ENCODE assay signal across 9 mouse cellular contexts in genomic region chr5:124093120-124093794, GRCm38 (mm10). TPM values are rescaled to one million over a fixed set of nuclear protein-coding genes. Genes with fewer than 3 reads are reported as not detected.
DNase-seq lines count a peak whose midpoint lies in the region; ATAC-seq and TF ChIP-seq lines count a peak whose summit lies in the region.
"Had no signal": no experiment of that assay in that cellular context is flagged by ENCODE, and none has a peak within 500 bp of the region (broad histone marks: within the 10 kb centered on the region; RNA-seq: fewer than 3 reads in every experiment).

No protein-coding gene starts in this region.

- H3K9me3 ChIP-seq in liver, embryonic 14.5 days (ENCODE audit: control insufficient read depth, low read length): no peaks in the 10 kb centered on the region
- no peaks in the 10 kb centered on the region for H3K9me3 ChIP-seq in hindbrain, embryonic 11.5 days (ENCODE audit: control insufficient read depth, low read length)
- H3K9me3 ChIP-seq: embryonic facial prominence, embryonic 13.5 days had no signal

- peaks cover 28 to 30% of the 10 kb centered on the region in 2 experiments for H3K4me1 ChIP-seq in liver, embryonic 14.5 days (replicated peaks; ENCODE audit: control insufficient read depth in 2 of 2, insufficient read depth in 2 of 2, low read length in 1 of 2)
- H3K4me1 ChIP-seq in hindbrain, embryonic 11.5 days (replicated peaks; ENCODE audit: control insufficient read depth, insufficient read depth, low read length): peaks cover 5% of the 10 kb centered on the region

- no peaks in the 10 kb centered on the region; the same call in 1 of the 2 replicates for H3K36me3 ChIP-seq in liver, embryonic 14.5 days (replicated peaks; ENCODE audit: control insufficient read depth, insufficient read depth, low read depth)
- no peaks in the 10 kb centered on the region for H3K36me3 ChIP-seq in hindbrain, embryonic 11.5 days (ENCODE audit: control insufficient read depth, insufficient read depth, low read length)
- H3K36me3 ChIP-seq: embryonic facial prominence, embryonic 13.5 days had no signal

- H3K27me3 ChIP-seq in liver, embryonic 14.5 days (ENCODE audit: control insufficient read depth, insufficient read depth, low read length): no peaks in the 10 kb centered on the region
- H3K27me3 ChIP-seq in hindbrain, embryonic 11.5 days (ENCODE audit: control insufficient read depth, insufficient read depth, low read length): peaks cover 7% of the 10 kb centered on the region; the same call in 1 of the 2 replicates

- WGBS in liver, embryonic 14.5 days (ENCODE audit: insufficient replicate concordance): 83% methylated on average over 11 of the region's 11 CpGs
- 76% methylated on average over 11 of the region's 11 CpGs for WGBS in hindbrain, embryonic 11.5 days

- no peak for TF ChIP-seq EP300 in liver, embryonic 14.5 days (IDR thresholded peaks at IDR 0.05; ENCODE audit: low read depth)

- no peak overlapping the region for H3K9ac ChIP-seq in liver, embryonic 14.5 days (replicated peaks)
- H3K9ac ChIP-seq in hindbrain, embryonic 11.5 days (ENCODE audit: low read depth, low read length): no peak overlapping the region
- H3K9ac ChIP-seq: embryonic facial prominence, embryonic 13.5 days had no signal

- no peak for ATAC-seq in liver, embryonic 14.5 days (ENCODE audit: insufficient read depth)
- no peak for ATAC-seq in hindbrain, embryonic 11.5 days (ENCODE audit: low FRiP score)

- H3K4me2 ChIP-seq in liver, embryonic 14.5 days (ENCODE audit: low read depth): peak overlapping the region; percentile 86; the same call in 1 of the 2 replicates
- no peak overlapping the region for H3K4me2 ChIP-seq in hindbrain, embryonic 11.5 days (replicated peaks; ENCODE audit: low read depth, low read length)
- H3K4me2 ChIP-seq: embryonic facial prominence, embryonic 13.5 days had no signal

- TF ChIP-seq CTCF in liver, embryonic 14.5 days (IDR thresholded peaks at IDR 0.05; ENCODE audit: low read depth): no peak

- intact Hi-C loops in heart, postnatal 14 days (cut with DNase I): loop anchor here (10.0 kb wide), 1 partner anchor 268 kb away; no protein-coding TSS in a partner anchor

- peak; percentile 42 for DNase-seq in gastrocnemius, adult 18-20 months (ENCODE audit: low spot score)
- DNase-seq in gastrocnemius, postnatal 4 days (ENCODE audit: low spot score in 2 of 2): no peak
- DNase-seq in urinary bladder, postnatal 14 days (ENCODE audit: low spot score): peak; percentile 69
- DNase-seq in urinary bladder, postnatal 4 days (ENCODE audit: low spot score in 2 of 2): no peak
- DNase-seq in heart, postnatal 14 days: peak; percentile 63 to 79
- DNase-seq in liver, embryonic 14.5 days (ENCODE audit: low read depth in 3 of 3, low spot score in 3 of 3): no peak
- no peak for DNase-seq in natural killer cell, adult 2 months (ENCODE audit: low spot score in 2 of 2)
- DNase-seq in hindbrain, embryonic 11.5 days (ENCODE audit: low spot score): no peak

- peak overlapping the region; percentile 80 for H3K27ac ChIP-seq in liver, embryonic 14.5 days
- no peak overlapping the region for H3K27ac ChIP-seq in hindbrain, embryonic 11.5 days (ENCODE audit: low read depth, low read length)
- H3K27ac ChIP-seq: embryonic facial prominence, embryonic 13.5 days had no signal

- no peak overlapping the region for H3K4me3 ChIP-seq in liver, embryonic 14.5 days (ENCODE audit: insufficient read depth in 1 of 2, low read depth in 2 of 2, low read length in 2 of 2)
- no peak overlapping the region for H3K4me3 ChIP-seq in hindbrain, embryonic 11.5 days (ENCODE audit: low read depth, low read length)
- H3K4me3 ChIP-seq: embryonic facial prominence, embryonic 13.5 days had no signal

RNA-seq across cellular contexts. Expression of gene Abcb9, which starts 2.3 kb away (rescaled TPM):
- total RNA-seq in gastrocnemius, adult 18-20 months (2021): 1 to 10 TPM; 8.4 to 8.9 TPM
- 1 to 10 TPM; 5.2 to 6.1 TPM for total RNA-seq in gastrocnemius, postnatal 4 days (2021)
- total RNA-seq in heart, postnatal 14 days (2021): 1 to 10 TPM; 7.8 to 9.9 TPM
- polyA plus RNA-seq in liver, embryonic 14.5 days (2012; rRNA removed): 2.9 and 3.1 TPM in 2 replicates
- 2.6 and 3.6 TPM in 2 replicates for polyA plus RNA-seq in liver, embryonic 14.5 days (2014; fragmentation: Nextera tagmentation; extraction: Ambion mirVana)
- polyA plus RNA-seq in hindbrain, embryonic 11.5 days (2014; fragmentation: Nextera tagmentation; extraction: Ambion mirVana): 0.71 and 0.76 TPM in 2 replicates

RNA-seq across cellular contexts. Expression of gene Ogfod2, which starts 18.8 kb away (rescaled TPM):
- 10 to 100 TPM; 13.2 to 14.5 TPM for total RNA-seq in gastrocnemius, adult 18-20 months (2021)
- total RNA-seq in gastrocnemius, postnatal 4 days (2021): 10 to 100 TPM in 1 of 2 experiments, 1 to 10 TPM in 1; 9.0 to 11.2 TPM
- total RNA-seq in heart, postnatal 14 days (2021): 10 to 100 TPM; 13.0 to 13.3 TPM
- polyA plus RNA-seq in liver, embryonic 14.5 days (2012; rRNA removed): 10.0 and 12.5 TPM in 2 replicates
- polyA plus RNA-seq in liver, embryonic 14.5 days (2014; fragmentation: Nextera tagmentation; extraction: Ambion mirVana): 10.1 and 10.9 TPM in 2 replicates
- polyA plus RNA-seq in hindbrain, embryonic 11.5 days (2014; fragmentation: Nextera tagmentation; extraction: Ambion mirVana): 13.1 and 13.3 TPM in 2 replicates

RNA-seq across cellular contexts. Expression of gene Arl6ip4, which starts 22.6 kb away (rescaled TPM):
- 10 to 100 TPM; 39.1 TPM for total RNA-seq in gastrocnemius, adult 18-20 months (2021)
- total RNA-seq in gastrocnemius, postnatal 4 days (2021): 10 to 100 TPM; 69.9 to 76.4 TPM
- 10 to 100 TPM; 42.1 to 49.0 TPM for total RNA-seq in heart, postnatal 14 days (2021)
- polyA plus RNA-seq in liver, embryonic 14.5 days (2012; rRNA removed): 34.4 and 50.6 TPM in 2 replicates
- 52.2 and 56.5 TPM in 2 replicates for polyA plus RNA-seq in liver, embryonic 14.5 days (2014; fragmentation: Nextera tagmentation; extraction: Ambion mirVana)
- polyA plus RNA-seq in hindbrain, embryonic 11.5 days (2014; fragmentation: Nextera tagmentation; extraction: Ambion mirVana): 80.8 and 91.5 TPM in 2 replicates

Comparison
In these comparisons a context has a peak if more than half of its experiments do, and no peak if none do; other contexts are left out.
1. DNase-seq: peak in gastrocnemius, adult 18-20 months (single experiment), urinary bladder, postnatal 14 days (single experiment) and heart, postnatal 14 days (2 of 2); none in gastrocnemius, postnatal 4 days (0 of 2), urinary bladder, postnatal 4 days (0 of 2), liver, embryonic 14.5 days (0 of 3), natural killer cell, adult 2 months (0 of 2) and hindbrain, embryonic 11.5 days (single experiment).